Mouse (Mus musculus) forebrain, embryonic 16.5 days (tissue): ENCODE measurements at regions not wholly inside any gene's neighbourhood (a gene's known extent, or its start where the extent isn't known, plus 50 kb on each side); places are given as distances from the start of the nearest gene placed in this dataset.

Source experiments
- ATAC-seq: fragments of 200-750 bp; cut with Nextera tagmentation; 2 replicates; pipeline ENCODE4 v1.8.0; 2017; ENCODE audit warnings: mild to moderate bottlenecking, moderate library complexity
- H3K27ac ChIP-seq: fragments of 300-500 bp; sonication (generic); 2 replicates; pipeline ENCODE4 v1.5.1; 2014; ENCODE audit warnings: low read length, control low read depth
- H3K27me3 ChIP-seq: fragments of 300-500 bp; sonication (generic); replicated peaks from 2 replicates; pipeline ENCODE4 v1.6.1; 2014; ENCODE audit warnings: low read length; ENCODE audit not compliant: control insufficient read depth, insufficient read depth
- H3K36me3 ChIP-seq: fragments of 300-500 bp; sonication (generic); 2 replicates; pipeline ENCODE4 v1.6.1; 2014; ENCODE audit not compliant: control insufficient read depth, insufficient read depth
- H3K4me1 ChIP-seq: fragments of 300-500 bp; sonication (generic); replicated peaks from 2 replicates; pipeline ENCODE4 v1.6.1; 2014; ENCODE audit warnings: low read length; ENCODE audit not compliant: control insufficient read depth, insufficient read depth
- H3K4me2 ChIP-seq: fragments of 300-500 bp; sonication (generic); 2 replicates; pipeline ENCODE4 v1.6.1; 2014; ENCODE audit warnings: mild to moderate bottlenecking, low read length, control low read depth
- H3K4me3 ChIP-seq: fragments of 300-500 bp; sonication (generic); replicated peaks from 2 replicates; pipeline ENCODE4 v1.5.1; 2014; ENCODE audit warnings: mild to moderate bottlenecking, low read length, control low read depth
- H3K9ac ChIP-seq: fragments of 300-500 bp; sonication (generic); replicated peaks from 2 replicates; pipeline ENCODE4 v1.6.1; 2014; ENCODE audit warnings: low read depth, low read length, control low read depth
- H3K9me3 ChIP-seq: fragments of 300-500 bp; sonication (generic); 2 replicates; pipeline ENCODE4 v1.6.1; 2016; ENCODE audit warnings: low read length; ENCODE audit not compliant: control insufficient read depth
- WGBS: fragments of 180-500 bp; shearing (Covaris S2); extraction: QIAGEN DNeasy Blood & Tissue Kit; methylation state at CpG from one replicate; pipeline ENCODE4 v1.1.7; 2014; 5-methylcytosine and 5-hydroxymethylcytosine counted together

DNA sequence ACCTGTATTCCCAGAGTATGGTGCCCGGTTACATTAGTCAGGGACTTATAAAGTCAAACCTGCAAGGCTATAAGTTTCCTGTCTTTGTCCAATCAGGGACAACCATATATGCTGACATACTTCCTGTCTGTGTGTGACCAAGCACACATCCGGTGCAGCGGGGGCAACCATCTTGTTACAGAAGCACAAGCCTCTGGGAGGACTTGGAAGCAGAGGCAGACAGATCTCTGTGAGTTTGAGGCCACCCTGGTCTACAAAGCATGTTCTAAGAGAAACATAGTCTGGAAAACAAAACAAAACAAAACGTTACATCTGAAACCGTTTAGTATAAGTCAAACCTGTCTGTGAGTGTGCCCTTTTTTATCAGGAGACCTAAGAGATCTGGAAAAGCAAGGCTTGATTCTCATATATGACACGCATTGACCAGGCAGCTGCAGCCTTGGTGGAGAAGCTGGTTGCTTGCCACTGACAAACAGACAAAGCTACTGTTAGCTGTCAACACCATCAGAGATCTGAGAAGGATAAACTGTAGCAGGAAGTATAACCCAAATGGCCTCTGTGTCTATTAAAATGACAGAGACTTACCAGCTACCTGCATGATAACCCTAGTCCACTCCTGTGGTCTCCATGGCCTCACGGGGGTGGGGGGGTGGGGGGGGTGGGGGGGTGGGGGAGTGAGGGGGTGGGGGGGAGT, 72.6 kb upstream of the Bmp2k start:
- H3K36me3 ChIP-seq, result no peaks in the 10 kb centered on the region
- no peak overlapping the region for H3K9ac ChIP-seq
- H3K9me3 ChIP-seq, result no peaks in the 10 kb centered on the region
- H3K4me1 ChIP-seq, result no peaks in the 10 kb centered on the region
- WGBS, result 92% methylated on average over 6 of the region's 7 CpGs
- no peak for ATAC-seq
- no peak overlapping the region for H3K4me2 ChIP-seq
- no peak overlapping the region for H3K27ac ChIP-seq
- H3K27me3 ChIP-seq, result no peaks in the 10 kb centered on the region
- no peak overlapping the region for H3K4me3 ChIP-seq

DNA sequence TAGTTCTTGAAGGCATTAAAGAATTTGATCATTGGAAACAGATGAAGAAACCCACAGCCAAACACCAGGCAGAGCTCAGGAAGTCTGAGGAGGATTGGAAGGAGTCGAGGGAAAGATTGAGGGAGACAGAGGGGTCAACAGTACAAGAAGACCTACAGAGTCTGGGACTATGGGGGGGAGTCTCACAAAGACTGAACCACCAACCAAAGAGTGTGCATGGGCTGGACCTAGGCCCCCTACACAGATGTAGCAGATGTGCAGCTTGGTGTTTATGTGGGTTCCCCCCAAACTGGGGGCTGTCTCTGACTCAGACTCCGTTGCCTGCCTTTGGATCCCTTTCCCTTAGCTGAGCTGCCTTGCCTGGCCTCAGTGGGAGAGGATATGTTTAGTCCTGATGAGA, 71.5 kb upstream of the Bmp2k start:
- Histone ChIP-seq H3K4me3 (no peak overlapping the region), H3K4me2 (no peak overlapping the region), H3K27me3 (no peaks in the 10 kb centered on the region), H3K9me3 (no peaks in the 10 kb centered on the region), H3K27ac (no peak overlapping the region), H3K9ac (no peak overlapping the region), H3K4me1 (no peaks in the 10 kb centered on the region), H3K36me3 (no peaks in the 10 kb centered on the region)
- WGBS, result 77% methylated on average over 2 of the region's 2 CpGs
- no peak for ATAC-seq

DNA sequence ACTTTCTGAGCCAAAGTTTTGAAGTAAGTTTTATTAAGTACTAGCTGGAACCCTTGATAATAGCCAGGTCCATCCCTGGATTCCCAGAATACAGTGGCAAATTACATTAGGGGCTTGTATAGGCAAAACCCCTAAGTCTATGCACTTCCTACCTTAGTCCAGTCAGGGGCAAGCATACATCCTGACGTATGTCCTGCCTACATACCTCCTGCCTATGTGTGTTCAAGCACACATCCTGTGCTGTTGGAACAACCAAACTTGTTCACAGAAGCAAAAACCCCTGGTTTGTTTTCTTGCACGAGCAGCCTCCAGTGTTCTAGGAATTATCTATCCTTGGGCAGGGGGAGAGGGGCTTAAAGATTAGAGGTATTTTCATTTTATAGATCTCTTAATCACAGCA, 66.4 kb upstream of the Bmp2k start:
- no peak for ATAC-seq
- WGBS, result 73% methylated on average over 2 of the region's 2 CpGs
- H3K4me1 ChIP-seq, result no peaks in the 10 kb centered on the region

GRCm38 (mm10) chr5:96931576-96932152, 65.8 kb upstream of the Bmp2k start:
- H3K9me3 ChIP-seq, result no peaks in the 10 kb centered on the region
- H3K4me2 ChIP-seq, result no peak overlapping the region
- WGBS, result 58% methylated on average over 4 of the region's 4 CpGs
- no peak overlapping the region for H3K27ac ChIP-seq
- no peaks in the 10 kb centered on the region for H3K27me3 ChIP-seq
- no peak overlapping the region for H3K9ac ChIP-seq
- H3K4me3 ChIP-seq, result no peak overlapping the region
- H3K4me1 ChIP-seq, result no peaks in the 10 kb centered on the region
- no peak for ATAC-seq
- H3K36me3 ChIP-seq, result no peaks in the 10 kb centered on the region

More for the DNA sequence above, 66.4 kb upstream of the Bmp2k start:
- no peak overlapping the region for H3K9ac ChIP-seq
- H3K36me3 ChIP-seq, result no peaks in the 10 kb centered on the region
- no peak overlapping the region for H3K4me2 ChIP-seq
- no peaks in the 10 kb centered on the region for H3K9me3 ChIP-seq
- no peak overlapping the region for H3K27ac ChIP-seq
- no peak overlapping the region for H3K4me3 ChIP-seq
- no peaks in the 10 kb centered on the region for H3K27me3 ChIP-seq

- WGBS, result 83% methylated on average over 3 of the region's 3 CpGs
- no peaks in the 10 kb centered on the region for H3K27me3 ChIP-seq
Measured at GRCm38 (mm10) chr5:96936239-96936638, 61.2 kb upstream of the Bmp2k start.

DNA sequence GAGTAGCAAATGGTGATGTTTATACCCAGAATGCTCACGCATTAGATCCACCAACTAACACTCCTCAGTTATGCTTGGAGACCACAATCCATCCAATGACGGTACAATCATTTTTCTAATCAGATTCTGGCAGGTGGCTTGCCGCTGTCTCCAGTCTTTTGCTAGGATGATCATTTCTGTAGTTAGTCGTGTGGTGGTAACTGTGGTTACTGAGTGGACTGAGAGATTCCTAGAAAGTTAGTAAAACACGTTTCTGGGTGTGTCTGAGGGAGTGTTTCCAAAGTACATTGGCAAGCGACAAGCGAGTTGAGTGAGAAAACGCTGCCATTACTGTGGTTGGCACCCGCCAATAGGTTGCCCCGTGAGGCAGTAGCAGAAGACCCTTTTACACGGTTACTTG, 58.8 kb upstream of the Bmp2k start:
- no peaks in the 10 kb centered on the region for H3K27me3 ChIP-seq
- ATAC-seq, result no peak
- H3K4me2 ChIP-seq, result no peak overlapping the region
- no peaks in the 10 kb centered on the region for H3K9me3 ChIP-seq
- no peak overlapping the region for H3K27ac ChIP-seq
- H3K4me3 ChIP-seq, result no peak overlapping the region
- H3K36me3 ChIP-seq, result no peaks in the 10 kb centered on the region
- no peak overlapping the region for H3K9ac ChIP-seq
- peaks cover 6% of the 10 kb centered on the region for H3K4me1 ChIP-seq
- WGBS, result 88% methylated on average over 11 of the region's 11 CpGs

More at GRCm38 (mm10) chr5:96936239-96936638, 61.2 kb upstream of the Bmp2k start:
- Histone ChIP-seq H3K36me3 (no peaks in the 10 kb centered on the region), H3K27ac (no peak overlapping the region), H3K9ac (no peak overlapping the region), H3K4me1 (peaks cover 5% of the 10 kb centered on the region), H3K4me2 (no peak overlapping the region), H3K9me3 (no peaks in the 10 kb centered on the region), H3K4me3 (no peak overlapping the region)
- no peak for ATAC-seq

DNA sequence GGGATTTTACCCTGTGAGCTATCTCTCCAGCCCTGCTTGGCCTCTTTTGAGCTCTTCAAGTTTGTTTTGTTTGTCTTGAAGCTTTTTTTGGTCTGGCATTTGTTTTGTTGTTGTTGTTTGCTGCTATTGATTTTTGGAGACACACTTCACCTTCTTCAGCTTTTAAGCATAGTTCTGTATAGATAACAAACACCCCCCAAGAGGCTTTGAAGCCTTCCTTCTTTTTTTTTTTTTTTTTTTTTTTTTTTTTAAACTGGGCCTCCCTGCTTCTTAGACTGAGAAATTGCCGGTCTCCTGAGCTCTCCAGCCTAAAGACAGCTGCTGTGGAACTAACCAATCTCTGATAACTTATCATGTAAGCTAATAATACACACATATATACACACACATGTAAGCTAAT, 58.2 kb upstream of the Bmp2k start:
- Histone ChIP-seq H3K4me1 (peaks cover 6% of the 10 kb centered on the region), H3K27me3 (no peaks in the 10 kb centered on the region), H3K4me3 (no peak overlapping the region), H3K36me3 (no peaks in the 10 kb centered on the region), H3K4me2 (no peak overlapping the region), H3K27ac (no peak overlapping the region), H3K9ac (no peak overlapping the region), H3K9me3 (no peaks in the 10 kb centered on the region)
- no peak for ATAC-seq
- WGBS, result 65% methylated on average over 1 of the region's 1 CpGs

DNA sequence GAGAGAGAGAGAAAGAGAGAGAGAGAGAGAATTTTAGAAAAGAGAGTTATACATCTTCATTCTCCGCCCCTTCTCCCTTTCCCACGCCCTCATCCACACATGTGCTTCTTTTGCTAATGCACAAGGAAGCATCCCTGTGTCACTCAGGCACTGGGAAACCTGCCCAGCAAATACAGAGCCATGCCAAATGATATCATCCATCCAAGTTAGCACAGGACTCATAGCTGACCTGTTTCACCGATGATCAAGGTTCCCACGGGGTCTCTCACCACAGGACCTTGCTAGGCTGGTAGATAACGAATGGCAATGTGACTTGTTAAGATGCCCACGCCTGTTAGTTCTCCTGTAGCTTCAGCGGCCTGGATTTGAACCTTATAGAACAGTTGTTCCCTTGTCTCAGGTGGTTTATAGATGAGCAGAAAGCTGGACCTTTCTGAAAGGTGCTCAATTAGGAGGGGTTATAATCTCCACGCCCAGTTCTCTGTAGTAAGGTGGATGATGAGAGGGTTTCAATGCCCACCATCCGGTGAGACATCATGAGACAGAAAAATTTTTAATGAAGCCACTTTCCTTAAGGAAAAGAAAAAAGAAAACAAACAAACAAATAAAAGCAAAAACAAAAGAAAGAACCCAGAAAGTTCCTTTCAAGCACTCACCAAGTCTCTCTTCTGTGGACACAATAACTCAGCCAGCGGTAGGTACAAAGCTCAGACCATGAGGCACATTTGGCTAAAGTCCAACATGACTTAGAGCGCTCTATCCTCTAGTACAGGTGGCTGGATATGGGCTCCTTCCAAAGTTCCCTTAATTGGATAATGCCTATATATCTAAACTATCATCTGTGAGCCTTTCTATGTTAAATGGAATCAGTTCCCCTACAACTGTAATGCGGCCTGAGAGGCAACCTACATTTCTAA, 57.1 kb upstream of the Bmp2k start:
- no peaks in the 10 kb centered on the region for H3K36me3 ChIP-seq
- ATAC-seq, result no peak
- H3K9me3 ChIP-seq, result no peaks in the 10 kb centered on the region
- no peak overlapping the region for H3K9ac ChIP-seq
- no peak overlapping the region for H3K4me3 ChIP-seq
- peaks cover 6% of the 10 kb centered on the region for H3K4me1 ChIP-seq
- no peak overlapping the region for H3K27ac ChIP-seq
- H3K4me2 ChIP-seq, result no peak overlapping the region
- H3K27me3 ChIP-seq, result no peaks in the 10 kb centered on the region
- 72% methylated on average over 12 of the region's 12 CpGs for WGBS

- Histone ChIP-seq H3K4me2 (no peak overlapping the region), H3K27ac (no peak overlapping the region), H3K9me3 (no peaks in the 10 kb centered on the region), H3K27me3 (no peaks in the 10 kb centered on the region), H3K9ac (no peak overlapping the region), H3K4me1 (peaks cover 6% of the 10 kb centered on the region), H3K36me3 (no peaks in the 10 kb centered on the region), H3K4me3 (no peak overlapping the region)
- ATAC-seq, result 0 out of 2 replicates have a peak, but pooled peaks have one; percentile 15
- WGBS, result 51% methylated on average over 7 of the region's 7 CpGs
Measured at GRCm38 (mm10) chr5:96941087-96941468, 56.4 kb upstream of the Bmp2k start.
